Mouse (Mus musculus): ENCODE results near the gene Sox10. TPM values are rescaled to one million over a fixed set of nuclear protein-coding genes. Genes with fewer than 3 reads are reported as not detected.

The Sox10 gene
- 10 to 100 TPM; 35.7 to 38.0 TPM for total RNA-seq (2021)
- long read RNA-seq, transcript Sox10-201 (4 exons, 2,713 nt), result major isoform, 28 of 46 reads
- long read RNA-seq, partial matches to known transcripts, result 5 of 46 reads
- long read RNA-seq, other reads (novel, unspliced or antisense), result 13 of 46 reads

- no peak for DNase-seq (ENCODE audit: low spot score in 2 of 2)
Measured at GRCm38 (mm10) chr15:79165140-79165539, at the start of gene Sox10. Sox10 (minus strand) TSS chr15:79165240.

GRCm38 (mm10) chr15:79213591-79213990 lies 48.6 kb upstream of the Sox10 start:
- DNase-seq (ENCODE audit: low spot score in 2 of 2), result no peak

- DNase-seq (ENCODE audit: low spot score in 2 of 2), result no peak
Measured at GRCm38 (mm10) chr15:79212750-79213446, 47.9 kb upstream of the Sox10 start.

GRCm38 (mm10) chr15:79210357-79210756 lies 45.3 kb upstream of the Sox10 start:
- no peak for DNase-seq (ENCODE audit: low spot score in 2 of 2)

GRCm38 (mm10) chr15:79208758-79209439 lies 43.9 kb upstream of the Sox10 start:
- no peak for DNase-seq (ENCODE audit: low spot score in 2 of 2)

GRCm38 (mm10) chr15:79208211-79208610 lies 43.2 kb upstream of the Sox10 start:
- no peak for DNase-seq (ENCODE audit: low spot score in 2 of 2)

- DNase-seq (ENCODE audit: low spot score in 2 of 2), result peak in 1 of 2 experiments; percentile 30
Measured at GRCm38 (mm10) chr15:79202575-79202974, 37.5 kb upstream of the Sox10 start.

- DNase-seq (ENCODE audit: low spot score in 2 of 2), result peak; percentile 61 to 62
Measured at GRCm38 (mm10) chr15:79201491-79202150, 36.6 kb upstream of the Sox10 start.

- no peak for DNase-seq (ENCODE audit: low spot score in 2 of 2)
Measured at GRCm38 (mm10) chr15:79199390-79199976, 34.4 kb upstream of the Sox10 start.

GRCm38 (mm10) chr15:79195492-79195891 lies 30.5 kb upstream of the Sox10 start:
- DNase-seq (ENCODE audit: low spot score in 2 of 2), result no peak

- DNase-seq (ENCODE audit: low spot score in 2 of 2), result no peak
Measured at GRCm38 (mm10) chr15:79194946-79195345, 29.9 kb upstream of the Sox10 start.

GRCm38 (mm10) chr15:79194048-79194447 lies 29.0 kb upstream of the Sox10 start:
- no peak for DNase-seq (ENCODE audit: low spot score in 2 of 2)

GRCm38 (mm10) chr15:79192885-79193845 lies 28.1 kb upstream of the Sox10 start:
- DNase-seq (ENCODE audit: low spot score in 2 of 2), result peak; percentile 66 to 72

- peak in 1 of 2 experiments; percentile 28 for DNase-seq (ENCODE audit: low spot score in 2 of 2)
Measured at GRCm38 (mm10) chr15:79192450-79192849, 27.4 kb upstream of the Sox10 start.

- DNase-seq (ENCODE audit: low spot score in 2 of 2), result no peak
Measured at GRCm38 (mm10) chr15:79191426-79191825, 26.4 kb upstream of the Sox10 start.

GRCm38 (mm10) chr15:79187819-79188218 lies 22.8 kb upstream of the Sox10 start:
- no peak for DNase-seq (ENCODE audit: low spot score in 2 of 2)

GRCm38 (mm10) chr15:79185213-79185612 lies 20.2 kb upstream of the Sox10 start:
- DNase-seq (ENCODE audit: low spot score in 2 of 2), result no peak

- DNase-seq (ENCODE audit: low spot score in 2 of 2), result no peak
Measured at GRCm38 (mm10) chr15:79176905-79177304, 11.9 kb upstream of the Sox10 start.

- DNase-seq (ENCODE audit: low spot score in 2 of 2), result no peak
Measured at GRCm38 (mm10) chr15:79166712-79167111, 1.7 kb upstream of the Sox10 start.

- DNase-seq (ENCODE audit: low spot score in 2 of 2), result no peak
Measured at GRCm38 (mm10) chr15:79164251-79164650, 789 bp downstream of the Sox10 start.
